12 mouse cellular contexts compared by ENCODE assay signal in genomic region chr4:119070959-119071647, GRCm38 (mm10). TPM values are rescaled to one million over a fixed set of nuclear protein-coding genes. Genes with fewer than 3 reads are reported as not detected.
A peak's percentile ranks its signal among the peaks of the same experiment; 100 is the strongest.
DNase-seq lines count a peak whose midpoint lies in the region; ATAC-seq lines count a peak whose summit lies in the region.
"Had no signal": no experiment of that assay in that cellular context is flagged by ENCODE, and none has a peak within 500 bp of the region (broad histone marks: within the 10 kb centered on the region; RNA-seq: fewer than 3 reads in every experiment).

No protein-coding gene starts in this region.

- no peak overlapping the region for H3K4me3 ChIP-seq in lung, embryonic 15.5 days
- no peak overlapping the region for H3K4me3 ChIP-seq in hindbrain, embryonic 15.5 days
- no peak overlapping the region for H3K4me3 ChIP-seq in neural tube, embryonic 14.5 days (ENCODE audit: low read depth, low read length)

- peaks cover 33% of the 10 kb centered on the region for H3K4me1 ChIP-seq in lung, embryonic 15.5 days
- H3K4me1 ChIP-seq in hindbrain, embryonic 15.5 days (replicated peaks), result peaks cover 25% of the 10 kb centered on the region
- peaks cover 9% of the 10 kb centered on the region for H3K4me1 ChIP-seq in neural tube, embryonic 14.5 days (ENCODE audit: control insufficient read depth, insufficient read depth, low read length)

- WGBS in lung, embryonic 15.5 days, result 27% methylated on average over 16 of the region's 16 CpGs
- 20% methylated on average over 16 of the region's 16 CpGs for WGBS in hindbrain, embryonic 15.5 days
- WGBS in neural tube, embryonic 14.5 days, result 10% methylated on average over 16 of the region's 16 CpGs

- H3K9me3 ChIP-seq in lung, embryonic 15.5 days, result no peaks in the 10 kb centered on the region
- H3K9me3 ChIP-seq in hindbrain, embryonic 15.5 days, result no peaks in the 10 kb centered on the region
- H3K9me3 ChIP-seq in neural tube, embryonic 14.5 days (ENCODE audit: control insufficient read depth, low read length), result no peaks in the 10 kb centered on the region

- H3K4me2 ChIP-seq in lung, embryonic 15.5 days, result no peak overlapping the region
- H3K4me2 ChIP-seq in hindbrain, embryonic 15.5 days, result peak overlapping the region; percentile 25
- H3K4me2 ChIP-seq in neural tube, embryonic 14.5 days (ENCODE audit: low read depth, low read length), result 0 out of 2 replicates have a peak overlapping the region, but pooled peaks have one; percentile 21

- no peaks in the 10 kb centered on the region for H3K36me3 ChIP-seq in lung, embryonic 15.5 days
- H3K36me3 ChIP-seq in hindbrain, embryonic 15.5 days, result no peaks in the 10 kb centered on the region
- no peaks in the 10 kb centered on the region for H3K36me3 ChIP-seq in neural tube, embryonic 14.5 days (ENCODE audit: control insufficient read depth, insufficient read depth, low read length)

- no peak for ATAC-seq in lung, embryonic 15.5 days (ENCODE audit: borderline replicate concordance, extremely low read depth, low FRiP score, low TSS enrichment)
- ATAC-seq in hindbrain, embryonic 15.5 days (ENCODE audit: low FRiP score, low read depth), result no peak
- ATAC-seq in neural tube, embryonic 14.5 days (ENCODE audit: low read depth), result no peak
- ATAC-seq: Patski had no signal

- H3K27ac ChIP-seq in lung, embryonic 15.5 days, result 0 out of 2 replicates have a peak overlapping the region, but pooled peaks have one; percentile 89
- no peak overlapping the region for H3K27ac ChIP-seq in hindbrain, embryonic 15.5 days (replicated peaks)
- H3K27ac ChIP-seq in neural tube, embryonic 14.5 days (ENCODE audit: low read depth, low read length), result no peak overlapping the region

- H3K27me3 ChIP-seq in lung, embryonic 15.5 days, result peaks cover 18% of the 10 kb centered on the region; the same call in 1 of the 2 replicates
- peaks cover 13% of the 10 kb centered on the region for H3K27me3 ChIP-seq in hindbrain, embryonic 15.5 days
- H3K27me3 ChIP-seq in neural tube, embryonic 14.5 days (ENCODE audit: control insufficient read depth, insufficient read depth, low read length), result peaks cover 4% of the 10 kb centered on the region; the same call in 1 of the 2 replicates
- H3K27me3 ChIP-seq: Patski had no signal

- no peak overlapping the region for H3K9ac ChIP-seq in lung, embryonic 15.5 days
- H3K9ac ChIP-seq in hindbrain, embryonic 15.5 days, result no peak overlapping the region
- H3K9ac ChIP-seq in neural tube, embryonic 14.5 days (replicated peaks; ENCODE audit: low read depth, low read length), result no peak overlapping the region

- peak; percentile 23 for DNase-seq in embryo, embryonic 9.5 days (ENCODE audit: extremely low spot score)
- DNase-seq in embryo, embryonic 10 days (ENCODE audit: low spot score), result no peak
- no peak for DNase-seq in lung, postnatal 10 days
- DNase-seq in left cerebral cortex, adult 11 months (ENCODE audit: low spot score), result no peak
- no peak for DNase-seq in lung, postnatal 4 days
- DNase-seq: adrenal gland, postnatal 36 days; cerebellum, postnatal 10 days; kidney, postnatal 14 days had no signal

RNA-seq across cellular contexts. Expression of gene Slc2a1, which starts 37.4 kb away (rescaled TPM):
- polyA plus RNA-seq in lung, embryonic 15.5 days (2015; fragmentation: Nextera tagmentation; extraction: Ambion mirVana), result 83.6 and 87.2 TPM in 2 replicates
- 89.6 and 90.3 TPM in 2 replicates for polyA plus RNA-seq in hindbrain, embryonic 15.5 days (2015; fragmentation: Nextera tagmentation; extraction: Ambion mirVana)
- polyA plus RNA-seq in neural tube, embryonic 14.5 days (2014; fragmentation: Nextera tagmentation; extraction: Ambion mirVana), result 61.8 and 83.3 TPM in 2 replicates
